12 mouse cellular contexts compared by ENCODE assay signal in the genomic region with DNA sequence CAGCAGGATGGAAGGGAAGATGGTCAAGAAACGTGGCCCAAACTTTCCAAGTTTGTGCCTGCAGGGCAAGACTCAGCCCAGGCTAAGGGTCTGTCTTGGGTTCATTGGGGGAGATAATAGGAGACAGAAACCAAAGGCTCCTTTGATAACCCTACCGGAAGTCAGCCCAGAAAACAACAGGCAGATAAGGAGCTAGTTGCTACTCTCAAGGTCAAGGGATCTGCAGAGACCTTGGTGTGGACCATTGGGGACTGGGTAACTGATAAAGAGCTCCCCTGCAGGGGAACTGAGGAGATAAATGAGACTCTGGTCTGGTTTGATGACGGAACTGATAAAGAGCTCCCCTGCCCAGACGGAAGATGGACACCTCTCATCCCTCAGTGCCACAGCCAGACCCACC.
"Had no signal": no experiment of that assay in that cellular context is flagged by ENCODE, and none has a peak within 500 bp of the region (broad histone marks: within the 10 kb centered on the region; RNA-seq: fewer than 3 reads in every experiment).

No protein-coding gene starts in this region.

- H3K4me2 ChIP-seq: limb, embryonic 12.5 days; lung, embryonic 15.5 days; midbrain, embryonic 12.5 days; neural tube, embryonic 13.5 days had no signal

- H3K9ac ChIP-seq: limb, embryonic 12.5 days; lung, embryonic 15.5 days; midbrain, embryonic 12.5 days; neural tube, embryonic 13.5 days had no signal

- DNase-seq: kidney, adult 18-20 months; kidney, postnatal 10 days; kidney, postnatal 4 days; retina, postnatal 1 day; thymus, adult 18-20 months; thymus, postnatal 14 days had no signal

- H3K4me1 ChIP-seq: limb, embryonic 12.5 days; lung, embryonic 15.5 days; midbrain, embryonic 12.5 days; neural tube, embryonic 13.5 days had no signal

- H3K4me3 ChIP-seq: layer of hippocampus, adult 2 months; limb, embryonic 12.5 days; lung, embryonic 15.5 days; midbrain, embryonic 12.5 days; neural tube, embryonic 13.5 days had no signal

- H3K9me3 ChIP-seq: limb, embryonic 12.5 days; lung, embryonic 15.5 days; neural tube, embryonic 13.5 days had no signal

- H3K36me3 ChIP-seq: limb, embryonic 12.5 days; lung, embryonic 15.5 days; midbrain, embryonic 12.5 days; neural tube, embryonic 13.5 days had no signal

- H3K27ac ChIP-seq: layer of hippocampus, adult 2 months; limb, embryonic 12.5 days; lung, embryonic 15.5 days; midbrain, embryonic 12.5 days; neural tube, embryonic 13.5 days had no signal

- H3K27me3 ChIP-seq: limb, embryonic 12.5 days; lung, embryonic 15.5 days; midbrain, embryonic 12.5 days; neural tube, embryonic 13.5 days had no signal

- ATAC-seq: midbrain, embryonic 16.5 days had no signal
